In the genomic region with DNA sequence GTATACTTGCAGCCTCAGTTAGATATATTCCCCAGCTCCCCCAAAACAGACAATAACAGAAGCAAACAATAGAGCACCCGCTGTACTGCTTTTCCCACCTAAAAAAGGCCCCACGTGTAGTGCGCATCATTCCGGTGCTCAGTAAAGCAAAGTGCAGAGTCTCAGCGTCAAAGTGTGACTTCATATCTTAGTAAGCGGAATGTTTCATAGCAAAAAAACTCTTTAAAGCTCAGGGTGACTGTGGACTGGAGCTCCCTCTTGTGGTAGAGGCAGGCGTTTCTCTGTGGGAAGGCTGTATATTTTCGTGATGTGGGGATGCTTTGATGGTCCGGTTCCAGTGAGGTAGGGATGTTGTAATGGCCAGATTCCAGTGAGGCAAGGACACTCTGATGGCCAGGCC, we compare ENCODE assay signal across 9 mouse cellular contexts. TPM values are rescaled to one million over a fixed set of nuclear protein-coding genes. Genes with fewer than 3 reads are reported as not detected.
DNase-seq lines count a peak whose midpoint lies in the region; ATAC-seq and TF ChIP-seq lines count a peak whose summit lies in the region.
"Had no signal": no experiment of that assay in that cellular context is flagged by ENCODE, and none has a peak within 500 bp of the region (broad histone marks: within the 10 kb centered on the region; RNA-seq: fewer than 3 reads in every experiment).

No protein-coding gene starts in this region.

- TF ChIP-seq CTCF in kidney, adult 2 months (conservative IDR thresholded peaks at IDR 0.05; ENCODE audit: insufficient read depth, insufficient read length, low read depth, low read length) = peak; percentile 77
- peak; percentile 60 for TF ChIP-seq CTCF in ES-Bruce4 (IDR thresholded peaks at IDR 0.05; ENCODE audit: low read depth, low read length)

- intact Hi-C loops in left cerebral cortex, postnatal 25 days (cut with DNase I) = loop anchor here (2.0 kb wide), 1 partner anchor 247 kb away; no protein-coding TSS in a partner anchor

- no peak for ATAC-seq in kidney, embryonic 16.5 days (ENCODE audit: low FRiP score, low TSS enrichment)
- 0 out of 2 replicates have a peak, but pooled peaks have one; percentile 42 for ATAC-seq in erythroblast, adult 5-6 weeks (replicated peaks; ENCODE audit: low FRiP score, poor library complexity, severe bottlenecking)
- no peak for ATAC-seq in inflammation-experienced regulatory T-cells, adult 6 months

- H3K4me1 ChIP-seq in kidney, adult 2 months (ENCODE audit: control insufficient read depth, insufficient read depth, low read length) = no peaks in the 10 kb centered on the region
- H3K4me1 ChIP-seq in kidney, embryonic 16.5 days (ENCODE audit: insufficient read depth, low read length) = no peaks in the 10 kb centered on the region
- H3K4me1 ChIP-seq in ES-Bruce4 (ENCODE audit: control insufficient read depth, insufficient read depth, low read length) = no peaks in the 10 kb centered on the region
- H3K4me1 ChIP-seq: stomach, embryonic 15.5 days had no signal

- WGBS in kidney, adult 2 months = 44% methylated on average over 9 of the region's 9 CpGs
- WGBS in kidney, embryonic 16.5 days = 51% methylated on average over 9 of the region's 9 CpGs

- H3K9me3 ChIP-seq in kidney, embryonic 16.5 days (ENCODE audit: low read length) = no peaks in the 10 kb centered on the region
- no peaks in the 10 kb centered on the region for H3K9me3 ChIP-seq in ES-Bruce4 (replicated peaks; ENCODE audit: control insufficient read depth, insufficient read depth, low read length, poor library complexity, severe bottlenecking)
- H3K9me3 ChIP-seq: stomach, embryonic 15.5 days had no signal

- no peaks in the 10 kb centered on the region for H3K36me3 ChIP-seq in kidney, adult 2 months (ENCODE audit: control insufficient read depth, insufficient read depth, low read length)
- no peaks in the 10 kb centered on the region; the same call in 1 of the 2 replicates for H3K36me3 ChIP-seq in kidney, embryonic 16.5 days (ENCODE audit: insufficient read depth, low read length)
- H3K36me3 ChIP-seq in ES-Bruce4 (ENCODE audit: control insufficient read depth, insufficient read depth, low read length, poor library complexity, severe bottlenecking) = no peaks in the 10 kb centered on the region

- TF ChIP-seq POLR2A in kidney, adult 2 months (IDR thresholded peaks at IDR 0.05; ENCODE audit: low read depth, low read length) = no peak
- TF ChIP-seq POLR2A in ES-Bruce4 (IDR thresholded peaks at IDR 0.05; ENCODE audit: insufficient read depth, low read length) = no peak

- TF ChIP-seq EP300 in ES-Bruce4 (IDR thresholded peaks at IDR 0.05; ENCODE audit: insufficient read depth, low read depth, low read length) = no peak

- H3K27ac ChIP-seq in kidney, adult 2 months (ENCODE audit: insufficient read depth, low read depth, low read length) = no peak overlapping the region
- no peak overlapping the region for H3K27ac ChIP-seq in kidney, embryonic 16.5 days (ENCODE audit: low read length)
- H3K27ac ChIP-seq in ES-Bruce4 (ENCODE audit: insufficient read depth, low read length) = no peak overlapping the region
- H3K27ac ChIP-seq: stomach, embryonic 15.5 days had no signal

- no peak overlapping the region for H3K4me3 ChIP-seq in kidney, adult 2 months (ENCODE audit: insufficient read depth, low read depth, low read length)
- no peak overlapping the region for H3K4me3 ChIP-seq in kidney, embryonic 16.5 days (ENCODE audit: low read length)
- H3K4me3 ChIP-seq in ES-Bruce4 (ENCODE audit: low read depth, low read length) = no peak overlapping the region
- H3K4me3 ChIP-seq: stomach, embryonic 15.5 days had no signal

- H3K9ac ChIP-seq in kidney, embryonic 16.5 days (replicated peaks; ENCODE audit: low read length) = no peak overlapping the region
- no peak overlapping the region for H3K9ac ChIP-seq in ES-Bruce4 (ENCODE audit: low read depth, poor library complexity, severe bottlenecking)
- H3K9ac ChIP-seq: stomach, embryonic 15.5 days had no signal

- DNase-seq in kidney, adult 2 months = peak; percentile 44
- DNase-seq in adrenal gland, adult (ENCODE audit: inconsistent age in 2 of 2, low spot score in 1 of 2) = peak; percentile 81 to 93
- DNase-seq in left cerebral cortex, postnatal 25 days (ENCODE audit: low spot score in 2 of 2) = peak; percentile 54 to 77
- peak; percentile 71 to 82 for DNase-seq in right cerebral cortex, adult 2 months (ENCODE audit: low spot score in 2 of 2)

- no peaks in the 10 kb centered on the region for H3K27me3 ChIP-seq in kidney, adult 2 months (replicated peaks; ENCODE audit: control insufficient read depth, insufficient read depth, low read length)
- H3K27me3 ChIP-seq in kidney, embryonic 16.5 days (ENCODE audit: insufficient read depth, low read length) = no peaks in the 10 kb centered on the region
- H3K27me3 ChIP-seq in ES-Bruce4 (ENCODE audit: control insufficient read depth, insufficient read depth, low read length, poor library complexity, severe bottlenecking) = no peaks in the 10 kb centered on the region
- H3K27me3 ChIP-seq: stomach, embryonic 15.5 days had no signal

- no peak overlapping the region for H3K4me2 ChIP-seq in kidney, embryonic 16.5 days (replicated peaks; ENCODE audit: low read depth, low read length)
- H3K4me2 ChIP-seq: stomach, embryonic 15.5 days had no signal

RNA-seq across cellular contexts. Expression of a gene that starts 37.1 kb away (rescaled TPM):
- polyA plus RNA-seq in kidney, adult 2 months (2012; rRNA removed) = 60.3 and 65.0 TPM in 2 replicates
- 45.4 and 54.6 TPM in 2 replicates for polyA plus RNA-seq in kidney, embryonic 16.5 days (2015; fragmentation: Nextera tagmentation; extraction: Ambion mirVana)
- polyA plus RNA-seq in ES-Bruce4 (2011; ENCODE audit: insufficient read depth, insufficient read length, low read depth, missing spikeins) = 26.0 and 32.4 TPM in 2 replicates
- total RNA-seq in erythroblast, adult 5-6 weeks (2015; ENCODE audit: low replicate concordance) = not detected in 2 replicates
- not detected in 2 replicates for total RNA-seq in erythroblast, adult 5-6 weeks (2017; ENCODE audit: low replicate concordance)
- 10 to 100 TPM; 72.7 to 80.8 TPM for total RNA-seq in left cerebral cortex, postnatal 25 days (2021)
- polyA plus RNA-seq in inflammation-experienced regulatory T-cells, adult 6 months (2017; shearing (Covaris generic)) = 10 to 100 TPM; 16.6 to 20.9 (median 20.7) TPM
